22 mouse cellular contexts compared by ENCODE assay signal in the genomic region with DNA sequence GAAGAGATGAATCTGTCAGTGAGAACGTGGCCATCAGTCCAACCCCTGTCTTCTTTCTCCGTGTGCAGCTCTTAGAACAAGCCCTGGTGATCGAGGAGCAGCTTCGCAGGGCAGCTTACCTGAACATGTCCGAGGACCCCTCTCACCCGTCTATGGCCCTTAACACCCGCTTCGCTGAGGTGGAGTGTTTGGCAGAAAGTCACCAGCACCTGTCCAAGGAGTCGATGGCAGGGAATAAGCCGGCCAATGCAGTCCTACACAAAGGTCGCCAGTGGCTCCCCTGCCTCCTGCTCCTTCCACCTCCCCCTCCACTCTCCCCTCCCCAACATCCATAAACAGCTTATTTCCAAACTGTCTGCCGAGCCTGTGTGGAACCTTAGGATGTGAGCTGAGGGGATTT. TPM values are rescaled to one million over a fixed set of nuclear protein-coding genes. Genes with fewer than 3 reads are reported as not detected.
A peak's percentile ranks its signal among the peaks of the same experiment; 100 is the strongest.
DNase-seq lines count a peak whose midpoint lies in the region; ATAC-seq and TF ChIP-seq lines count a peak whose summit lies in the region.
"Had no signal": no experiment of that assay in that cellular context is flagged by ENCODE, and none has a peak within 500 bp of the region (broad histone marks: within the 10 kb centered on the region; RNA-seq: fewer than 3 reads in every experiment).

No protein-coding gene starts in this region.

- H3K9me3 ChIP-seq in heart, embryonic 10.5 days: no peaks in the 10 kb centered on the region
- no peaks in the 10 kb centered on the region for H3K9me3 ChIP-seq in heart, embryonic 12.5 days (replicated peaks)
- H3K9me3 ChIP-seq in ES-Bruce4 (replicated peaks; ENCODE audit: control insufficient read depth, insufficient read depth, low read length, poor library complexity, severe bottlenecking): no peaks in the 10 kb centered on the region
- H3K9me3 ChIP-seq: G1E had no signal

- H3K4me3 ChIP-seq in heart, embryonic 10.5 days: no peak overlapping the region
- H3K4me3 ChIP-seq in heart, embryonic 12.5 days: no peak overlapping the region
- H3K4me3 ChIP-seq in ES-Bruce4 (ENCODE audit: low read depth, low read length): no peak overlapping the region

- no peaks in the 10 kb centered on the region for H3K27me3 ChIP-seq in heart, embryonic 10.5 days (ENCODE audit: insufficient read depth, poor library complexity, severe bottlenecking)
- H3K27me3 ChIP-seq in heart, embryonic 12.5 days (replicated peaks): no peaks in the 10 kb centered on the region
- no peaks in the 10 kb centered on the region for H3K27me3 ChIP-seq in ES-Bruce4 (ENCODE audit: control insufficient read depth, insufficient read depth, low read length, poor library complexity, severe bottlenecking)
- H3K27me3 ChIP-seq: CH12.LX, Patski had no signal

- ATAC-seq in heart, embryonic 12.5 days (ENCODE audit: insufficient number of reproducible peaks, low FRiP score): no peak
- ATAC-seq: activated CD4-positive, CD25-positive, alpha-beta regulatory T cell, adult 4 months; CD4-positive, CD25-positive, alpha-beta regulatory T cell, adult 4 months; Patski had no signal

- peaks cover 76% of the 10 kb centered on the region for H3K36me3 ChIP-seq in heart, embryonic 10.5 days
- H3K36me3 ChIP-seq in heart, embryonic 12.5 days: peaks cover 75% of the 10 kb centered on the region
- peaks cover 45% of the 10 kb centered on the region for H3K36me3 ChIP-seq in ES-Bruce4 (ENCODE audit: control insufficient read depth, insufficient read depth, low read length, poor library complexity, severe bottlenecking)

- H3K4me2 ChIP-seq in heart, embryonic 12.5 days: no peak overlapping the region

- no peak overlapping the region for H3K9ac ChIP-seq in heart, embryonic 12.5 days
- H3K9ac ChIP-seq in ES-Bruce4 (ENCODE audit: low read depth, poor library complexity, severe bottlenecking): 0 out of 2 replicates have a peak overlapping the region, but pooled peaks have one; percentile 8

- no peak for TF ChIP-seq CTCF in ES-Bruce4 (IDR thresholded peaks at IDR 0.05; ENCODE audit: low read depth, low read length)

- H3K27ac ChIP-seq in heart, embryonic 10.5 days: no peak overlapping the region
- H3K27ac ChIP-seq in heart, embryonic 12.5 days (ENCODE audit: poor library complexity, severe bottlenecking): no peak overlapping the region
- H3K27ac ChIP-seq in ES-Bruce4 (ENCODE audit: insufficient read depth, low read length): peak overlapping the region; percentile 46; the same call in 1 of the 2 replicates

- peak; percentile 89 for DNase-seq in heart, adult 11 months
- no peak for DNase-seq in heart, adult 9 months (ENCODE audit: low spot score in 2 of 2)
- peak; percentile 73 for DNase-seq in heart, embryonic 10.5 days (ENCODE audit: low spot score)
- no peak for DNase-seq in embryo, embryonic 10.5 days (ENCODE audit: low spot score)
- DNase-seq: adrenal gland, adult 2 months; adrenal gland, adult 8-10 months; adrenal gland, postnatal 10 days; adrenal gland, postnatal 14 days; adrenal gland, postnatal 25 days; adrenal gland, postnatal 36 days; B cell, adult 2 months; cerebellum, adult 11 months; cerebellum, adult 11-12 months; cerebellum, adult 18-20 months; cerebellum, adult 2 months had no signal

- H3K4me1 ChIP-seq in heart, embryonic 10.5 days: peaks cover 11% of the 10 kb centered on the region
- H3K4me1 ChIP-seq in heart, embryonic 12.5 days (replicated peaks): peaks cover 6% of the 10 kb centered on the region
- peaks cover 1% of the 10 kb centered on the region for H3K4me1 ChIP-seq in ES-Bruce4 (ENCODE audit: control insufficient read depth, insufficient read depth, low read length)

- no peak for TF ChIP-seq EP300 in ES-Bruce4 (IDR thresholded peaks at IDR 0.05; ENCODE audit: insufficient read depth, low read depth, low read length)

- 90% methylated on average over 12 of the region's 12 CpGs for WGBS in heart, embryonic 10.5 days
- 89% methylated on average over 12 of the region's 12 CpGs for WGBS in heart, embryonic 12.5 days

- no peak for TF ChIP-seq POLR2A in ES-Bruce4 (IDR thresholded peaks at IDR 0.05; ENCODE audit: insufficient read depth, low read length)

RNA-seq across cellular contexts. Expression of a gene that starts 3.0 kb away (rescaled TPM):
- polyA plus RNA-seq in heart, embryonic 10.5 days (2016; fragmentation: Nextera tagmentation; extraction: Ambion mirVana): 73.2 and 92.7 TPM in 2 replicates
- polyA plus RNA-seq in heart, embryonic 12.5 days (2016; fragmentation: Nextera tagmentation; extraction: Ambion mirVana): 55.0 and 56.2 TPM in 2 replicates
- 75.1 and 78.4 TPM in 2 replicates for polyA plus RNA-seq in ES-Bruce4 (2011; ENCODE audit: insufficient read depth, insufficient read length, low read depth, missing spikeins)

RNA-seq across cellular contexts. Expression of a gene that starts 16.3 kb away (rescaled TPM):
- 11.7 and 11.9 TPM in 2 replicates for polyA plus RNA-seq in heart, embryonic 10.5 days (2016; fragmentation: Nextera tagmentation; extraction: Ambion mirVana)
- 11.3 and 11.8 TPM in 2 replicates for polyA plus RNA-seq in heart, embryonic 12.5 days (2016; fragmentation: Nextera tagmentation; extraction: Ambion mirVana)
- polyA plus RNA-seq in ES-Bruce4 (2011; ENCODE audit: insufficient read depth, insufficient read length, low read depth, missing spikeins): 8.3 and 9.9 TPM in 2 replicates

RNA-seq across cellular contexts. Expression of a gene that starts 32.9 kb away (rescaled TPM):
- 75.0 and 88.6 TPM in 2 replicates for polyA plus RNA-seq in heart, embryonic 10.5 days (2016; fragmentation: Nextera tagmentation; extraction: Ambion mirVana)
- polyA plus RNA-seq in heart, embryonic 12.5 days (2016; fragmentation: Nextera tagmentation; extraction: Ambion mirVana): 76.2 and 77.3 TPM in 2 replicates
- polyA plus RNA-seq in ES-Bruce4 (2011; ENCODE audit: insufficient read depth, insufficient read length, low read depth, missing spikeins): 307 and 317 TPM in 2 replicates

RNA-seq across cellular contexts. Expression of a gene that starts 37.5 kb away (rescaled TPM):
- 3,676 and 4,272 TPM in 2 replicates for polyA plus RNA-seq in heart, embryonic 10.5 days (2016; fragmentation: Nextera tagmentation; extraction: Ambion mirVana)
- 4,345 and 4,378 TPM in 2 replicates for polyA plus RNA-seq in heart, embryonic 12.5 days (2016; fragmentation: Nextera tagmentation; extraction: Ambion mirVana)
- 933 and 990 TPM in 2 replicates for polyA plus RNA-seq in ES-Bruce4 (2011; ENCODE audit: insufficient read depth, insufficient read length, low read depth, missing spikeins)

Comparison
In these comparisons a context has a peak if more than half of its experiments do, and no peak if none do; other contexts are left out.
1. DNase-seq: peak in heart, adult 11 months (single experiment) and heart, embryonic 10.5 days (single experiment); none in heart, adult 9 months (0 of 2) and embryo, embryonic 10.5 days (single experiment).